Mouse (Mus musculus) T-helper 2 cell (primary cell): ENCODE measurements around the gene Gpr1.
"Not testable (repeated sequence)": the region's sequence is repeated elsewhere in the genome, so short reads cannot be mapped to it uniquely, and the experiment has no call there.

Experiments used
- in situ Hi-C: fragments of 300-600 bp; cut with MboI, MseI; formaldehyde crosslinking; loops from one replicate; pipeline ENCODE4 v1.15.1; 2025; ENCODE audit warnings: high pct_unique_total_duplicates

Gpr1 gene

GRCm38 (mm10) chr1:63180575-63180974 lies 33.8 kb downstream of the Gpr1 start:
- in situ Hi-C loops = loop anchor here (5.0 kb wide), 1 partner anchor 87 kb away; no protein-coding TSS in a partner anchor

- in situ Hi-C loops = loop anchor here (5.0 kb wide), 1 partner anchor 87 kb away; no protein-coding TSS in a partner anchor
Measured at GRCm38 (mm10) chr1:63180122-63180521, 34.2 kb downstream of the Gpr1 start.

- in situ Hi-C loops = no loop called here
Measured at GRCm38 (mm10) chr1:63178308-63178707, 36.0 kb downstream of the Gpr1 start.

DNA sequence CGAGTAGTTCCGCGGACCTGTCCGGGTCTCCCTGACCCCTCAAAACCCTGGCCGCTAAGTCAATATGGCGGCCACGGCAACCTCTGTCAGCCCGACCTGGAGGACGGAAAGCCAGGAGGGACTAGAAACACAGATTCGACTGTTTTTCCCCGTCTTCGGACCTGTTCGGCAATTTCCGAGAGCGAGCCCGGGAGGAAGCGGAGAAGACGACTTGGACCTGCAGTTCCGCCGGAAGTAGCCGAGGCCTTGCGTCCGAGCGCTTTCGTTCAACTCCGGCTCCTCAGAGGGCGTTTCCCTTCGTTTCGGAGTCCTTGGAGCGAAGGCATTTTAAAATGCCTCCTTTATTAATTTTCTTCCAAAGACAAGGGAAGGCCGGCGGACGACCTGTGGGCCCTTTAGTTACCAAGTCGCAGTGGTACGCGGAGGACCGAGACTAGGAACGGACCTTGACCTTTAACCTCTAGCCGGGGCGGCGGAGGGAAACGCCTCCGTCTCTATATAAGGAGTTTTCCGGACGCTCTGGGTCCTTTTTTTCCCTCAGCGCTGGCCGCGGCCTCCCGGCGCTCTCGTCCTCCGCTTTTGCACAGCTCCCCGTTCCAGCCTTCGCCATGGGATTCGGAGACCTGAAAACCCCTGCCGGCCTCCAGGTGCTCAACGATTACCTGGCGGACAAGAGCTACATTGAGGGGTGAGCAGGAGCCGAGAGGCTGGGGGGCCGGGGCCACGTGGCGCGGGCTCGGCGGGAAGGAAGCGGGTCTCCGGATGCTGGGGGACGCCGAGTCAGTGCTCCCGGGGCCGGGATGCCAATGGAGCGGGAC lies 37.5 kb downstream of the Gpr1 start, which contains the start of the genes Eef1b2 and Ndufs1:
Eef1b2 (plus strand) TSS at position 222 of the 818 bp plus-strand sequence.
Ndufs1 (minus strand) TSS at position 230 of the 818 bp plus-strand sequence.
- in situ Hi-C loops = no loop called here

- in situ Hi-C loops = no loop called here
Measured at GRCm38 (mm10) chr1:63176259-63176603, 38.1 kb downstream of the Gpr1 start.

DNA sequence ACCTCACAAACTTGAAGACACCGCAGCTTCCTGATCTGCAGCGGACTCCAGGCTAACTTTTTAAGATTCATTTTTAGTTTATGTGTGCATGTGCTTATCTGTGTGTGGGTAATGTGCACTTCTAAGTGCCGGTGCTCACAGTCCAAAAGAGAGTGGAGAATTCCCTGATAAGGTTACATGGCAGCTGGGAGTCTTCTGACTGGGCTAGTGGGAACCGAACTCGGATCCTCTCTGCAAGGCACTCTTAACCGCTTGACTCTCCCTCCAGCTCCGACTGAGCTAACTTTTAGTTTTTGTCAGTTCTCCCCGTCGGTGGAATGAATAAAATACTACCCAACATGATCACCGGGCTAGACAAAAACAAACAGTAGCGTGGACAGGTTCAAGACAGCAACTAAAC lies 38.5 kb downstream of the Gpr1 start:
- in situ Hi-C loops = no loop called here

DNA sequence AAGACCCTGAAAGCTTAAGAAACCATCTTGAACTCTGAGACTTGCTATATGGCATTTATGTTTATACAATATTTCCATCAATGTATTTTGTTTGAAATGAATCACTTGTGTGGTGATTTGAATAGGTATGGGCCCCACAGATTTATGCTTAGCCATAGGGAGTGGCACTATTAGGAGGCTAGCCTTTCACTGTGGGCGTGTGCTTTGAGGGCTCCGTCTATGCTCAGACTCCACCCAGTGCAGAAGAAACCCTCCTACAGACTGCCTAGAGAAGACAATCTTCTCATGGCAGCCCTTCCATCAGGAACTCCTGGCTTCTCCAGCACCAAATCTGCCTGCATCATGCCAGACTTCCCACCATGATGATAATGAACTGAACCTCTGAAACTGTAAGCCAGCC lies 45.7 kb downstream of the Gpr1 start:
- in situ Hi-C loops = no loop called here

- in situ Hi-C loops = no loop called here
Measured at GRCm38 (mm10) chr1:63140231-63140630, 74.1 kb downstream of the Gpr1 start.

GRCm38 (mm10) chr1:63138586-63138985 lies 75.8 kb downstream of the Gpr1 start:
- in situ Hi-C loops = not testable (repeated sequence)

DNA sequence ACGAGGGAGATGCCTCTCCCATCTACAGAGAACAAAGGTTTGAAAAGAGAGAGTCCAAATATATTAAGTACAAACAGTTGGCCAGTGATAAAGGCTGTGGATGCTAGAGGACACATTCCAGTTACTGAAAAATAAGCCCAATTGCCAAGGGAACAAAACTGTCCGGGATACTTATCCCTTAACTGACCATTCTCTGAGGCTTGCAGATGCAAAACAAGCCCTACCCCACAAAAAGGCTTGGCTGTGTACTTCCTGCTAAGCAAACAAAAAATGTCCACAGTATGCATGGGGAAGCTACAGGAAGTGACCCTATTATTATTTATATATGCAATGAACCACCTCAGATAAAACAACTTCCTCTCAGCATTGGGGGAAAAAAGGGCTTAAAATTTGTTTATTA lies 76.4 kb downstream of the Gpr1 start:
- in situ Hi-C loops = no loop called here

DNA sequence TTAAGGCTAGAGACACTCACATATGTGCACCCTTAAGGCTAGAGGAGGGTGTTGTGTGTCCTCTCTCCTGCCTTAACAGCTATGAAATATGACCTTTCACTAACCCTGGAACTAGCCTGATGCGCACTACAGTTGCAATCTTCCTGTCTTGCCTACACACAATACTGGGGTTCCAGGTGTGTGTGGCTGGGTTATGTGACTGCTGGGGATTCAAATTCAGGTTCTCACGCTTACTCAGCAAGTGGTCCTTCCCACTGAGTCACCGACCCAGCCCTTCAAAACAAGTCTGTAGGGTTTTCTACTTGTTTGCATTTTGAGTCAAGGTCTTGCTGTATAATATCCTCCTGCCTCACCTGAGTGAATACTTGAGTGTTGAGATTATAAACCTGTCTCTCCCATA lies 79.8 kb downstream of the Gpr1 start:
- in situ Hi-C loops = no loop called here
